Mouse (Mus musculus): ENCODE measurements around the gene Nppc. TPM values are rescaled to one million over a fixed set of nuclear protein-coding genes. Genes with fewer than 3 reads are reported as not detected.

The Nppc gene
- total RNA-seq, 2 experiments from 2014 or later: 0.96 to 1.1 TPM

- no peak for DNase-seq
Observed at GRCm38 (mm10) chr1:86652675-86653074, 17.7 kb downstream of the Nppc start.

- DNase-seq: no peak
Observed at GRCm38 (mm10) chr1:86650272-86650671, 20.1 kb downstream of the Nppc start.

GRCm38 (mm10) chr1:86647517-86647916 is 22.9 kb downstream of the Nppc start:
- no peak for DNase-seq

GRCm38 (mm10) chr1:86643101-86643809 is 27.1 kb downstream of the Nppc start:
- DNase-seq: no peak

GRCm38 (mm10) chr1:86634751-86635359 is 35.5 kb downstream of the Nppc start:
- no peak for DNase-seq

- peak; percentile 19 for DNase-seq
Observed at GRCm38 (mm10) chr1:86633840-86634750, 36.3 kb downstream of the Nppc start.

- DNase-seq: no peak
Observed at GRCm38 (mm10) chr1:86633434-86633833, 36.9 kb downstream of the Nppc start.

- DNase-seq: no peak
Observed at GRCm38 (mm10) chr1:86632732-86633380, 37.5 kb downstream of the Nppc start.

- no peak for DNase-seq
Observed at GRCm38 (mm10) chr1:86630527-86630926, 39.8 kb downstream of the Nppc start.

GRCm38 (mm10) chr1:86629936-86630335 is 40.4 kb downstream of the Nppc start:
- DNase-seq: no peak

GRCm38 (mm10) chr1:86628270-86628669 is 42.1 kb downstream of the Nppc start:
- no peak for DNase-seq

GRCm38 (mm10) chr1:86623001-86624000 is 47.1 kb downstream of the Nppc start:
- no peak for DNase-seq

- no peak for DNase-seq
Observed at GRCm38 (mm10) chr1:86622296-86622695, 48.1 kb downstream of the Nppc start.

- no peak for DNase-seq
Observed at GRCm38 (mm10) chr1:86618454-86619125, 51.8 kb downstream of the Nppc start.

Small RNA genes within 50 kb of the gene (microRNA-seq; reads per million reads assigned to microRNA genes)
- 0 reads per million in 2 experiments for gene Gm22955 (ENCODE audit: borderline replicate concordance in 2 of 2)

Other genes starting within 250 kb of the Nppc start
- not detected for gene Nmur1, start 244.3 kb downstream of the Nppc start, total RNA-seq (2021)
- gene Tex44, start 244.2 kb downstream of the Nppc start, total RNA-seq (2021): not detected
- gene Ptma, start 143.8 kb downstream of the Nppc start, total RNA-seq (2021): 100 to 1,000 TPM; 100 to 129 TPM
- gene Pde6d, start 87.9 kb downstream of the Nppc start, total RNA-seq (2021): 10 to 100 TPM; 21.9 to 29.6 TPM
- gene Cops7b, start 87.7 kb downstream of the Nppc start, total RNA-seq (2021): 10 to 100 TPM in 1 of 2 experiments, 1 to 10 TPM in 1; 9.6 to 10.4 TPM
- 1 to 10 TPM; 9.6 to 9.8 TPM for gene Dis3l2, start 33.2 kb upstream of the Nppc start, total RNA-seq (2021)

Data from gastrocnemius, postnatal 25 days (tissue).